Mouse (Mus musculus): ENCODE results near the gene Hhat.

The Hhat gene

GRCm38 (mm10) chr1:192770495-192771331 is at the start of gene Hhat:
TSS of gene Hhat (minus strand) at chr1:192771223.
- DNase-seq (ENCODE audit: low read depth, low spot score), result peak; percentile 46

DNA sequence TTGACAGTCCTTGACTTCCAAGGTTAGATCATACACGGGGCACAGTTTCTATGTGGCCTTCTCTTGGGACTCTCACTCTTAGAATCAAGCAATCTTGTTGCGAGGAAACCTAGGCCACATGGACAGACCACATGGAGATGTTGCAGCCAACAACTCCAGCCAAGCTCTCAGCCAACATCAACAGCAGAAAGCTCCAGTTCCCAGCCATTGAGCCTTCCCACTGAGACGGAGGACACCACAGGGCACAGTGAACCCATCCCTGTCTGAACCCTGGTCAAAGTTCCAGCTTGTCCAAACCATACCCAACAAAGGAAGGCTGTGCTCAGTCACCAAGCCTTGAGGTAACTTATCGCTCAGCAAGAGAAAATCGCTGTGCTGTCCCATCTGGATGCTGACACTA is 47.3 kb upstream of the Hhat start:
- no peak for DNase-seq (ENCODE audit: low read depth, low spot score)

- DNase-seq (ENCODE audit: low read depth, low spot score), result no peak
These were observed 44.8 kb upstream of the Hhat start for GRCm38 (mm10) chr1:192815789-192816188.

DNA sequence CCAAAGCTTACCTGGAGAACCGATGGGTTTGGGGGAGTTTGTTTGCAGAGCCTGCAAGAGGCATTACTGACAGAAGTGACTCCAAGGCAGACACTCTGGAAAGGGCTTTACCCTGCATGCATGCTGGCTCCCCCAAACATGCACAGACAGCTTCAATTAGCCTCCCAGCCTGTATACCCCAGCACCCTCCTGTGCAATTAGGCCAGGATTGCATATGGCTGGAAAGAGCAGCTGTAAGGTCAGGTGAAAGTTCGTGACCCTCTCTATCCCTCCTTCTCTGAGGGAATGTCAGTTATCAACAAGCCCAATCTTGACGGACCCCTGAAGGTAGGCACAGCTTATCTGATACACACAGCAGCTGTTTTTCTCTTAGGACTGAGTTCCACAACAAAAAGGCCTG is 43.7 kb upstream of the Hhat start:
- DNase-seq (ENCODE audit: low read depth, low spot score), result no peak

GRCm38 (mm10) chr1:192812758-192813157 is 41.7 kb upstream of the Hhat start:
- DNase-seq (ENCODE audit: low read depth, low spot score), result no peak

DNA sequence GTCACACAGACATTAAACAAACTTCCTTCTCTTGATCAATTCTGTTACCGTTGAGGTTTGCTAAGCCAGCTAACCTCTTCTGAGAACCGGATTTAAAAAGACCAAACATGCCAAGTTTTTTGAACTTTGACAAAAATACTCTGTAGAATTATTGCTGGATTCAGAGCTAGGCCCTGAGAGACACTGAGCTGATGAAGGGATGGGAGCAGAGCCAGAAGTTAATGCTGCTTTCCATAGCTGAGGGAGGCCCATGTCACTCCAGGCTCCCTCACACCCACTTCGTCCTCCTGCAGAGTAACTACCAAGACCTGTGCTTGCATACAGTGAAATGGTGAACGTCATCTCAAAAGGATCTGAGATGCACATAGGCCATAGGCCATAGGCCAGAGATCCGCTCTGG is 41.3 kb upstream of the Hhat start:
- DNase-seq (ENCODE audit: low read depth, low spot score), result no peak

DNA sequence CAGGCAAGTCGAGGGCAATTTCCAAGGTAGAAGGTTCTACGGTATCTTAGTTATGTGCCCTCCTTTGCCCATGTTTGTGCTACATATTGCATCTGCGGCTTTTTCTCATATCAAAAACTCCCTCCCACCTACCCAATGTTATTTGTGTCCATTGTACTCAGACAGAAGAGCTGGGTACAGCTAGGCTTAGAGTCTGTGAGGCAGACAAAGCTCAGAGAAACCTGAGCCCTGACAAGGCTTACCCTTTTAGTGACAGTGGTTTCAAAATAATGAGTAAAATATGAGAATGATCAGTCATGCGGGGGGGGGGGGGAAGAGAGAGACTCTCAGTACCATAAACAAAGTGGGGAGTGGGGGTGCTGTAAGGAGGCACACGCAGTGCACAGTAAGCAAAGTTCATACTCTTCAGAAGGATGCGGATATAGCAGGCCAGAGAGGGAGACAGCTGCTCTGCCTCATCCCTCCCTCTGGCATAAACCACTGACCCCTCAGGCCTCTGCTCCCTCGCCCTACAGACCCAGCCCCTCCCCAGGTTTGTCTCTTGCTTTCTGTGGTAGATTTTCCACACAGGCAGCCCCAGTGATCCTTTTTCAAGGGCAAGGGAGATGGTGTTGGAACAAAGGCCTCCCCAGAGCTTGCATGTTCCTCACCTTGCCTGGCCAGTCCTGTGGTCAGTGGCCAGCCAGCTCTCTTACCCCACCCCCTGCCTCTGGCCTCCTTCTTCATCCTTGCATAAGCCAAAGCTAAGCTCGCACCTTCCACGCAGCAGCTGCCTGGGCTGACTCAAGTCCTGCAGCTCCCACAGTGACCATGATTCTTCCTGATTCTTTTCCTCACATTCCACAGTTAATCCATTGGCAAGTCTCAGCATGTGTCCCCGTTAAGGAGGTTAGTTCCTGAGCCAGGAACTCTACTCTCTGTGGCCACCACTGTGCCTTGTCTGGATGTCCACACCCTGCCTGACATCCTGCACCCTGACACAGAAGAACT is 35.4 kb upstream of the Hhat start:
- no peak for DNase-seq (ENCODE audit: low read depth, low spot score)

DNA sequence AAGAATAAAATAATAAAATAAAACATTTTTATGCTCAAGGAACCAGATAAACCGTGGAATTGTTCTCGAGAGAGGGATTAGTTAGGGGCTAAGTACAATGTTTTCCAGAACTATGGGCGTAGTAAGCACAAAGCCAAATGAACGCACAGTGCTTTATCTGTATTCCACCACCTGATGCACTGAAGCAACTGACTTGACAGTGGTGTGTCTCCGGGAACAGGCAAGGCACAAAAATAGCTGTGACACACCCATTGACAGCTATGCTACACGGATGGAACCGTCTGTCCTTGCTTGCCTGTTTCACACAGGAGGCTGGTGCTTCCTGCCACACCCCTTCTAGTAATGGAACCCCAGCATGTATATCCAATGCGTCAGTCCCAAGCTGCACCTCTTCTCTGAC is 29.3 kb upstream of the Hhat start:
- DNase-seq (ENCODE audit: low read depth, low spot score), result no peak

DNA sequence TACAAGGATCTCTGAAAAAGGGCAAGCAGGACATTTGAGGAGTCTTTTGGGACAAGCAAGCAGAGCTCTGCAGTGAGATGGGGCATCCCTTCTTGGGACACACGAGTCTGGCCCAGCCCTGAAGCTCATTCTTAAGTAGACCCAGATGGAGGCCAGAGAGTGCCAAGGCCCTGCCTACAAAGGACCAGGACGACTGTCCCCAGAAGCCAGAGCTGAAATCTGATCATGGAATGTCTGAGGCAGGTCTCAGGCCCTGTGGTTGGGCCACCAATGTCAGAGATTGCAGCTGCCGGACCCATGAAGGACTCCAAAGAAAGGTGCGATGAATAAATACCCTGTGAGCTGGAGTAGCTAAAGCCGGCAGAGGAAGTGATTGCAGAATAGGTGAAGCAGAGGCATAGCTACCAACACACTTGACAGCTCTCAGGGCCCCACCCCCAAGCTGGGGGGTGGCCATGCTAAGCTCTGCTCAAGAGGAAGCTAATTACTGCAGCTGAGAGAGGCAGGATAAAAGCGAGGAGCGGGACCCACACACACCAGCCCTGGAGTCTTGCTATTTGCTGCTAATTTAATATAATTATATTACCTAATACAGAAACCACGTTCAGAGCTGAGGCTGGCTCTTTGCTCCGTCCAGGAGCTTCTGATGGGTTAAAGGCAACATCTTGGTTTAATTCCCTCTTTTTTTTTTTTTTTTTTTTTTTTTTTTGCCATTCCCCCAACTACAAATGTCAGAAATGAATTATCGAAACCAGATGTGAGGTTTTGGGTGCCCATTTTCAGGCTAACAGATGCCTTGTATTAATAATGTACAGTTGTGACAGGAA is 28.4 kb upstream of the Hhat start:
- no peak for DNase-seq (ENCODE audit: low read depth, low spot score)

GRCm38 (mm10) chr1:192798212-192799164 is 27.5 kb upstream of the Hhat start:
- no peak for DNase-seq (ENCODE audit: low read depth, low spot score)

DNA sequence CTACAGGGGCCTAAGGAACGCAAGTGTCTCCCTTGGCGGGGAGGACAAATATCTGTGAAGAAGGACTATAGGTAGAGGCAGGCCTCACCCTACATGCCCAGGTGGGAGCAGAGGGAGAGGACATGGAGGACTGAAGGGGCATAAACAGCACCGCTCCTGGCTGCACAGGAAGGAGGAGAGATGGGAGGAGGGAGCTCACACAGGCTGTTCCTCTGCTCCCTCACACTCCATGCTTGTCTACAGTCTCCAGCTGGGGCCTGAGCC is 25.9 kb upstream of the Hhat start:
- no peak for DNase-seq (ENCODE audit: low read depth, low spot score)

DNA sequence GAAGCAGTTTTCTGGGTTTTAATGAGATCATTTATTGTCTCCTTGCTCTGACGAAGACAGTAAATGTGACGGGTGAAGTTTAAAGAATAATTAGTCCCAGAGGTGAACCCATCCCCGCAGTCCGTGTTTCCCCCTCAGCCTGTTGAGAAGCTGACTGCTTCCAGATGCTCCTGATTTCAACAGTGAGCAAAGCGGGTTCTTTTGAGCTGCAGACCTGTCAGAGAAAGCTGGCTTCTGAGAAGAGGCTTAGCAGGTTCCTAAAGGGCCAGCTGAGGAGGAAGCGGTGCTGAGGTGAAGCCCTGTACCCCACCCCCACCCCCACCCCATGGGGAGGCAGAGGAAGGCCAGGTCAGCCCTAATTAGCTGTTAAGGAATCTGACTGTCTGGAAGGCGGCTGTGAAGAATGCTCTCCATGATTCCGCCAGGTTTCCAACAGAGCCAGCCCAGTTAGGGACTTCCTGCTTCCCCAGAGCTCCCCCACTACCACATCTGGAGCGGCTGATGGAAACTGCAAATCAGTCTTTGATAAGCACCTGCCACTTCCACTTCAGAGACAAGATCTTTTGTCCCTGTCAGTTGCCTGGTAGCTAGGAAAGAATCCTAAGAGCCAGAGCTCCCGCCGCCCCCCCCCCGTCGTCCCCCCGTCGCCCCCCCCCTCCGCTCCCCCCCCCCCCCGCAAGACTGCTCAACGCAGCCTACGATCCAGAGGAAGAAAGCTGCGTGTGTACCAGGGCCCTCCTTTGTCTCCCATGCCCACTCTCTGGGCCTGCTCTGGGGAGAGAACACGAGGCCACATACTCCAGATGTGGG is 25.4 kb upstream of the Hhat start:
- peak; percentile 51 for DNase-seq (ENCODE audit: low read depth, low spot score)

DNA sequence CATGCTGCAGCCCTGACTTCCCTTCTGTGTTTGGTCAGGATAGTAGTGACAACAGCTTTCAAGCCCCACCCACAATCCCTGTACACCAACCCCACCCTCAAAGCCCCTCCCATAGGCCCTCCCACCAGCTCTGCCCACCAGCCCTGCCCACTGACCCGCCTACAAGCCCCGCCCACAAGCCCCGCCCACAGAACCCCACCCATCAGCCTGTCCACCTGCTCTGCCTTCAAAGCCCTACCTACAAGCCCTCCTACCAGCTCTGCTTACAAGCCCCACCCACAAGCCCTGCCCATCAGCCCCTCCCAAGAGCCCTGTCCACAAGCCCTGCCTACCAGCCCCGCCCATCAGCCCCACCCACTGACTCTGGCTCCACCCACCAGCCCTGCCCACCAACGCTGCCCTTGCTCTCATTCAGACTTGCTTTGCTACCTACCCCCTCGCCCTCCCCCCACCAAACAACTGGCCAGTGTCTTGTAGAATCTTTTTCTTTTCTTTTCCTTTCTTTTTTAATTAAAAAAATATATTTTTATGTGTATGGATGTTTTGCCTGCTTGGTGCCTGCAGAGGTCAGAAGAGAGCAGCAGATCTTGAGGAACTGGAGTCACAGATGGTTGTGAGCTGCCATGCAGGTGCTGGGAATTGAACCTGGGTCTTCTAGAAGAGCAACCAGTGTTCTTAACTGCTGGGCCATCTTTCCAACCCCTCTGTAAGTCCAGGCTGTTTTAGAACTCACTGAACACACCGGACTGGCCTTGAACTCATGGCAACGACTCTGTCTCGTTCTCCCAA is 24.1 kb upstream of the Hhat start:
- peak; percentile 90 for DNase-seq (ENCODE audit: low read depth, low spot score)

- peak; percentile 21 for DNase-seq (ENCODE audit: low read depth, low spot score)
These were observed 20.9 kb upstream of the Hhat start for GRCm38 (mm10) chr1:192791897-192792361.

GRCm38 (mm10) chr1:192790442-192790841 is 19.4 kb upstream of the Hhat start:
- peak; percentile 65 for DNase-seq (ENCODE audit: low read depth, low spot score)

- DNase-seq (ENCODE audit: low read depth, low spot score), result no peak
These were observed 18.8 kb upstream of the Hhat start for GRCm38 (mm10) chr1:192789828-192790227.

- DNase-seq (ENCODE audit: low read depth, low spot score), result no peak
These were observed 18.1 kb upstream of the Hhat start for GRCm38 (mm10) chr1:192789111-192789522.

- DNase-seq (ENCODE audit: low read depth, low spot score), result no peak
These were observed 15.2 kb upstream of the Hhat start for GRCm38 (mm10) chr1:192786194-192786593.

All from ES-CJ7 (cell line).